Mouse (Mus musculus): ENCODE results near the gene Ddx24. TPM values are rescaled to one million over a fixed set of nuclear protein-coding genes. Genes with fewer than 3 reads are reported as not detected.

Gene Ddx24
- total RNA-seq, 2 experiments from 2014 or later = 123 to 143 TPM

Other genes with a start within 250 kb of the Ddx24 start
- 1 to 10 TPM in 1 of 2 experiments, under 1 TPM in 1; 0.62 to 1.8 TPM for gene Prima1, start 183.7 kb downstream of the Ddx24 start, total RNA-seq (2021)
- 1 to 10 TPM; 4.9 to 7.0 TPM for gene Fam181a, start 114.9 kb downstream of the Ddx24 start, total RNA-seq (2021)
- gene Asb2, start 69.8 kb downstream of the Ddx24 start, total RNA-seq (2021) = 1 to 10 TPM; 1.4 to 1.8 TPM
- 10 to 100 TPM; 17.4 to 17.7 TPM for gene Otub2, start 37.1 kb downstream of the Ddx24 start, total RNA-seq (2021)
- 1 to 10 TPM; 2.6 to 5.7 TPM for gene 9330161L09Rik, start 18.0 kb downstream of the Ddx24 start, total RNA-seq (2021)
- 10 to 100 TPM; 19.2 to 23.7 TPM for gene Ifi27, start 8.4 kb upstream of the Ddx24 start, total RNA-seq (2021)
- 1 to 10 TPM; 1.6 to 2.1 TPM for gene Ifi27l2a, start 17.9 kb upstream of the Ddx24 start, total RNA-seq (2021)
- gene Ifi27l2b, start 31.4 kb upstream of the Ddx24 start, total RNA-seq (2021) = not detected
- gene Ppp4r4, start 106.5 kb upstream of the Ddx24 start, total RNA-seq (2021) = 1 to 10 TPM; 7.2 to 8.1 TPM
- gene Serpina10, start 205.6 kb upstream of the Ddx24 start, total RNA-seq (2021) = not detected
- gene Serpina6, start 231.4 kb upstream of the Ddx24 start, total RNA-seq (2021) = not detected

Data from left cerebral cortex, postnatal 4 days (tissue).